Mouse (Mus musculus): ENCODE measurements at regions not wholly inside any gene's neighbourhood (a gene's known extent, or its start where the extent isn't known, plus 50 kb on each side); places are given as distances from the start of the nearest gene placed in this dataset.

- TF ChIP-seq CTCF (IDR thresholded peaks at IDR 0.05; ENCODE audit: control insufficient read depth, insufficient read depth, low read length) = no peak
- TF ChIP-seq POLR2A (IDR thresholded peaks at IDR 0.05; ENCODE audit: borderline replicate concordance, control insufficient read depth, low read depth, low read length) = no peak
Observed at GRCm38 (mm10) chr2:116979561-116980391, 101.3 kb downstream of the Tmco5 start.

All from bone marrow, adult 2 months (tissue).